Mouse (Mus musculus) heart, adult 2 months (tissue): Measurements from ENCODE around the gene Fubp1.

Experiments
- CTCF ChIP-seq: fragments of 200-600 bp; IDR thresholded peaks from 2 replicates; pipeline ENCODE4 v1.8.1; 2022; ENCODE audit warnings: antibody characterized with exemption, mild to moderate bottlenecking, moderate library complexity
- EP300 ChIP-seq: fragments of 200-500 bp; IDR thresholded peaks from 2 replicates; pipeline ENCODE4 v1.6.1; 2011; ENCODE audit warnings: low read depth, low read length, control low read depth; ENCODE audit not compliant: insufficient read depth

DNA sequence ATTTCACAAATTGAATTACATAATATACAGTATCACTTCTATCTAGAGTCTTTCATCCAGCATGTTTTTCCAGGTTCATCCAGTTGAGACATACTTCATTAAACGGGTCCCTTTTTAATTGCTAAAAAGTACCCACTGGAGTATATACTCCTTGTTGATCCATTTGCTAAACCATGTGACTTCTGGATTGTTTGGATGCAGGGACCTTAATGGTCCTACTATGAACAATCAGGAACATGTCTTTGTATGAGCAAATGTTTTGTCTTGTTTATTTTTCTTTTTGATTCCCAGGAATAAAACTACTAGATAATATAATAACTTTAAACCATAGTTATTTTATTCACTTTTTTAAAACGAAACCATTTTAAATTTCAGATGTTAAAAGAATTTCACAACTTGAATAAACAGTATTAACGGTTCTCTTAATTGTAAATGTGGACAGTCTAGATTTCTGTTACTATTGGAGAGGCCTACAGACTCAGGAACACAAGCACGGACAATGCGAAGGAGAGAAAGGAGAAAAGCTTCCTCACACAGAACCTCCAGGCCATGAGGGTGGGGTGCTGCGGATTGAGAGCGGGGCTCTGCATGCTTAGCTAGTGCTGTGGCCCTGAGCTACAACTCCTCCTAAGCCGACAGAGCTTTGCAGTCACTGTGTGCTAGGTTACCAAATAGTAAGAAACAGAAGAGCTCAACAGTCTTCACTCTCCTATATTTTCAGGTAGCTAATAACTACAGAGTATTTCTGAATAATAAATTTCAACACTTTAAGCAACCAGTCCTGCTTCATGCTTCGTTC, 19.3 kb upstream of the Fubp1 start:
- no peak for TF ChIP-seq EP300
- TF ChIP-seq CTCF, result no peak
